Mouse (Mus musculus) bone marrow macrophage, adult 2 months (primary cell): ENCODE data around the gene Ric8b. TPM values are rescaled to one million over a fixed set of nuclear protein-coding genes. Genes with fewer than 3 reads are reported as not detected.

Experiments
- H3K27ac ChIP-seq: 2 replicates; pipeline ENCODE4 v1.5.1; 2012; ENCODE audit warnings: low read depth, low read length; ENCODE audit not compliant: insufficient read depth
- H3K4me1 ChIP-seq: 2 replicates; pipeline ENCODE4 v1.6.1; 2012; ENCODE audit warnings: low read length; ENCODE audit not compliant: control insufficient read depth, insufficient read depth
- H3K4me3 ChIP-seq: 2 replicates; pipeline ENCODE4 v1.5.1; 2012; ENCODE audit warnings: mild to moderate bottlenecking, low read length, moderate library complexity; ENCODE audit not compliant: insufficient read depth
- CTCF ChIP-seq: IDR thresholded peaks from 2 replicates; pipeline ENCODE4 v1.5.1; 2012; ENCODE audit warnings: low read depth, mild to moderate bottlenecking, low read length, moderate library complexity
- POLR2A ChIP-seq: IDR thresholded peaks from 2 replicates; pipeline ENCODE4 v1.6.1; 2012; ENCODE audit warnings: mild to moderate bottlenecking, low read depth, low read length, borderline replicate concordance
- polyA plus RNA-seq: library from polyadenylated mRNA; stranded (reverse); fragments of >200 nt; gene quantifications from 2 replicates; pipeline ENCODE4 v1.2.4, GENCODE M21; 2012; ENCODE audit not compliant: missing spikeins, insufficient read depth, insufficient read length

The Ric8b gene
- polyA plus RNA-seq, 1 experiment = 11.7 TPM

GRCm38 (mm10) chr10:84935553-84936209 lies 18.3 kb downstream of the Ric8b start:
- TF ChIP-seq CTCF = no peak
- TF ChIP-seq POLR2A = no peak
- peak overlapping the region; percentile 28 for H3K27ac ChIP-seq
- H3K4me3 ChIP-seq = no peak overlapping the region
- peaks cover 30% of the 10 kb centered on the region for H3K4me1 ChIP-seq

DNA sequence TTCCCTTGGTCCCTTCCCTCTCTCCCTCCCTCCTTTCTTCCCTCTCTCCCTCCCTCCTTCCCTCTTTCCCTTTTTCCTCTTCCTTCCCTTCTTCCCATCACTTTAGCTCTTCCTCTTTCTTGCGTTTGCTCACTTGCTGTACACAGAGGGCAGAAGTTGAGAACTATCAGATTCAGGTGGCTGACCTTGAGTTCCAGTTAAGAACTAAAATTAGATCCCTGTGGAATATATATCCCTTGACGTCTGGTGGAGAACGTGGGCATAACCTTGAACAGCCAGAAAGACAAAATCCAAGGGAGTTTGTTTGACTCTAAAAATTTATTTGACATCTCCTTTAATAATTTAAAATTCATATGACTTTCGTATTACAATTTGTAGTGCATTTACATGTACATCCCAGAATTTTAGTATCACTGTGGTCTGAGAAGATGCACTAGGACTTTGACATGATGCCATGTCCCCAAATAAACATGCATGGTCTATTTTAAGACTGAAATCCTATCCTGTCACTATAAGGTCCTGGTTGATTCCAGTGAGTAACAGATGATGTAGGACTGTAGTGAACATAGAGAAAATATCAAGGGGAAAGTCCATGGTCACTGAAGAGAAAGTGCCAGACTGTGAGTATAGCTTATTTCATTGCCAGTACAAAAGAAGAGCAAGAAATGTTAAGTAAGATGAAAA lies 19.6 kb downstream of the Ric8b start:
- H3K4me1 ChIP-seq = peaks cover 30% of the 10 kb centered on the region
- no peak overlapping the region for H3K27ac ChIP-seq
- H3K4me3 ChIP-seq = no peak overlapping the region
- no peak for TF ChIP-seq POLR2A
- TF ChIP-seq CTCF = no peak

DNA sequence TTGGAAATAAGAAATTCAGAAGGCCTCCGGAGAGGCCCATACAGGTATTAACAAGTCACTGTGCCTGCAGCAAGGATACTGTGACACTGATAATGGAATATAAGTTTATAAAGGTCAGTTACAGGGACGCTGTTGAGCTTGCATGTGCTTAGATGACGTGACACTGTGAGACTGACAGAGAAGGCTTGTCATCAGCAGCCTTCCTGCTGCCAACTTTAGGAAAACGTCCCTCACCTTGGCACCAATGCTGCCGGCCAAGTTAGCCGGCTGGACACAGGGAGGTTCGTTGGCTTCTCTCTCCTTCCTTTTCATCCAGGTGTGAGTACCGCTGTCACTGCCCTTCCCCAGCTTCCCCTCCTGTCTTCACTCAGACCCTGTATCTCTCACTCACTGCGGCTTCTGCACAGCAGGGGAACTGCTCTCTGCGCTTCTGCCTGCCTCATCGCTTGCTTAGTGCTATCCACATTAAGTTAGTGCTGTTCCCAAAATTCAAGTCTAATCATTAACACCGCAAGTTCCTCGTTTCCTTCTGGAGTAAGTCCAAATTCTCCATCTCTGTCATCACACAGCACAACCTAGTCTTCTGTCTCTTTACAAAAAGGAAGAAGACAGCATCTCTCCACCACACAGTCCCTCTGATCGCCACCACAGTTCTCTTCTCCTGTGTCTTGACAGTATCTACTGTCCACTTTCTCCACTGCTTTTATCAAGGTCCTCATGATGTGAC lies 20.8 kb downstream of the Ric8b start:
- H3K4me1 ChIP-seq = peaks cover 30% of the 10 kb centered on the region
- H3K4me3 ChIP-seq = no peak overlapping the region
- H3K27ac ChIP-seq = no peak overlapping the region
- TF ChIP-seq CTCF (no peak), POLR2A (no peak)

GRCm38 (mm10) chr10:84938886-84939285 lies 21.5 kb downstream of the Ric8b start:
- TF ChIP-seq CTCF (no peak), POLR2A (no peak)
- H3K4me3 ChIP-seq = no peak overlapping the region
- peaks cover 28% of the 10 kb centered on the region for H3K4me1 ChIP-seq
- H3K27ac ChIP-seq = no peak overlapping the region

DNA sequence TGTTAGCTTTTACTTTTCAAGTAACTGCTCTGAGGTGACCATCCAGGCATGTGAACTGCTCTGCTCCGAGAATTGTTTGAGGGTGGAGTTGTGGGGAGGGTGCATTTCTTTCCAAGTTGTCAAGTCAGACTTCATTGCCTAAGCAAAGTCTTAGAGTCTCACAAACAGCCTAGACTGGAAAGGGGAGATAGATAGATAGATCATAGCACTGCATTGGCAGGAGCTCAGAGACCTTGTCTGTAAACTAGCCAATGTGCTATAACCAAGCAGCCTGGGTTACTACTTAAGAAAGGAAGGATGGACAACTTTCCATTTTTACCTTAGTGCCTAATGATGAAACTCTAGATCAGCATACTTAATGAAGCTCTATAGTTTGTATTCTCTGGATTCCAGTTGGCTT lies 22.9 kb downstream of the Ric8b start:
- H3K27ac ChIP-seq = no peak overlapping the region
- H3K4me3 ChIP-seq = no peak overlapping the region
- peaks cover 20% of the 10 kb centered on the region for H3K4me1 ChIP-seq
- TF ChIP-seq CTCF (no peak), POLR2A (no peak)

DNA sequence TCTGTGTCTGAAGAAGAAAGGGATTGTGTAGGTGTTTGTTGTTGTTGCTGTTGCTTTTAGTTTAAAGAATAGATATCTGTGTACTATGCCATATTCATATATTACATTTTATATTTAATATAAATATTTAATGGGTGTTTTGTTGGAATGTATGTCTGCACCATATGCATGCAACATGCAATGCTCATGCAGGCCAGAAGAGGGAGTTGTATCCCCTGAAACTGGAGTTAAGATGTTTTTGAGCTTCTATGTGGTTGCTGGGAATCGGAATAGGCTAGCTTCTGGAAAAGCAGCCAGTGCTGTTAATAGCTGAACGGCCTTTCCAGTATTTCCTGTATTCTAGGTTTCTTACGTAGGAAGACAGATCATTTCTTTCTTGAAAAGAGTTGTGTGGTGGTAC lies 28.3 kb downstream of the Ric8b start:
- H3K4me3 ChIP-seq = no peak overlapping the region
- peaks cover 10% of the 10 kb centered on the region for H3K4me1 ChIP-seq
- TF ChIP-seq POLR2A (no peak), CTCF (no peak)
- no peak overlapping the region for H3K27ac ChIP-seq

DNA sequence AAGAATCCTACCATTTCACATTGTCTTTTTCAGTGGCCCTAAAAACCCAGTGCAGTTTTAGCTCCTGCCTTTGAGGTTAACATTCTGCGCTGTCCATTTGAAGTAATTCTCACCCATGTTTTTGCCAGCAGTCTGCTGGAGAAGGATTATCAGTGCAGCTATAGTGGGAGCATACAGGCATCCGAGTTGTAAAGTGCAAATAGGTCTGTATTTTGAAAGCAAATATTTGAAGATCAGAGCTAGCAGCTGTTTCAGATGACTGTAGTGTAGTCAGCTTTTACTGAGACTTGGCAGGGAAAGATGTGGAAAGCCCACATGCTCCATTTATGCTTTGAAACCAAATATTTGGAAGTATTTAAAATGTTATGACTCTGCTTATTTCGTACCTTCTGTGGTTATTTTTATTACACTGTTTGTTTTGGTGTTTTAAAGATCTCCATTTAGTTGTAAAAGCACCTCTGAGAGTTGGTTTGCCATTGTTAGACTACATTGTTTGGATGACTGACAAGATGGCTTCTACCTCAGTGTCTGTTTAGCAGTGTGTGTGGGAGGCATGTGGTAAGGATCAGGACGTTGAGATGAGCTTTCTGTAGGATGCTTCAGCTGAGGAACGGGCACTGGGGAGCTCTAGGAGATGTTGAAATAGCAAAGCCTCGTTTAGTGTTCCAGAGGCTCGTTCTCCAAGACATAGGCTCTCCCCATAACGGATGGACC lies 31.7 kb downstream of the Ric8b start:
- Histone ChIP-seq H3K4me1 (peaks cover 10% of the 10 kb centered on the region), H3K4me3 (no peak overlapping the region), H3K27ac (no peak overlapping the region)
- no peak for TF ChIP-seq POLR2A
- no peak for TF ChIP-seq CTCF

DNA sequence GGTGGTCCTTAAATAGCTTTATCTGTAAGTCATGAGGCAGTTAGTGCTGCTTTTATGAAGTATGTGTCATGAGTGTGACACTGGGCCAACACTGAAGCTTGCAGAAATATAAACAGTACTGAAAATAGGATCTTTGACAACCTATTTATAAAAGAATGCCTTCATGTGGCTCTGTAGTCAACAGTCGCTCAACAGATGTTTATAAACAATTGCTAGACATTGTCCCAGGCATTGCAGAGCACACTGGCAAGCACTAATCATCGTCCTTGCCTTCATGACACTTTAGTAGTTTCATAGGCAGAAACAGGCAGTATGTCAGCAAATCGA lies 32.2 kb downstream of the Ric8b start:
- TF ChIP-seq CTCF = no peak
- TF ChIP-seq POLR2A = no peak
- H3K27ac ChIP-seq = no peak overlapping the region
- no peak overlapping the region for H3K4me3 ChIP-seq
- H3K4me1 ChIP-seq = peaks cover 10% of the 10 kb centered on the region

GRCm38 (mm10) chr10:84950384-84950783 lies 33.0 kb downstream of the Ric8b start:
- Histone ChIP-seq H3K27ac (no peak overlapping the region), H3K4me3 (no peak overlapping the region), H3K4me1 (peaks cover 10% of the 10 kb centered on the region)
- TF ChIP-seq CTCF (no peak), POLR2A (no peak)

GRCm38 (mm10) chr10:84954236-84954635 lies 36.8 kb downstream of the Ric8b start:
- TF ChIP-seq POLR2A (no peak), CTCF (no peak)
- no peak overlapping the region for H3K4me3 ChIP-seq
- H3K27ac ChIP-seq = no peak overlapping the region
- H3K4me1 ChIP-seq = peaks cover 30% of the 10 kb centered on the region

GRCm38 (mm10) chr10:84956173-84956572 lies 38.8 kb downstream of the Ric8b start:
- H3K4me1 ChIP-seq = peaks cover 20% of the 10 kb centered on the region
- TF ChIP-seq POLR2A = no peak
- H3K27ac ChIP-seq = 0 out of 2 replicates have a peak overlapping the region, but pooled peaks have one; percentile 8
- H3K4me3 ChIP-seq = no peak overlapping the region
